Mouse (Mus musculus): ENCODE data around the gene Rnf31.

- no peak for TF ChIP-seq POLR2A (IDR thresholded peaks at IDR 0.05; ENCODE audit: insufficient read length, low read depth)
- no peak for TF ChIP-seq TCF12 (IDR thresholded peaks at IDR 0.05; ENCODE audit: insufficient read depth, poor library complexity, severe bottlenecking)
- TF ChIP-seq SRF (IDR thresholded peaks at IDR 0.05; ENCODE audit: control insufficient read depth, insufficient read length, low read depth), result no peak
- no peak for TF ChIP-seq MAX (IDR thresholded peaks at IDR 0.05; ENCODE audit: low read depth)
- TF ChIP-seq USF1 (IDR thresholded peaks at IDR 0.05; ENCODE audit: low read depth), result no peak
- no peak for TF ChIP-seq CEBPB (IDR thresholded peaks at IDR 0.05; ENCODE audit: insufficient read depth, poor library complexity, severe bottlenecking)
Measured at GRCm38 (mm10) chr14:55576376-55576775, 15.1 kb upstream of the Rnf31 start.

Data from myocyte (in vitro differentiated cells).